Mouse (Mus musculus) T-cell, adult 66 days (primary cell): Measurements from ENCODE around the gene Rad51. TPM values are rescaled to one million over a fixed set of nuclear protein-coding genes. Genes with fewer than 3 reads are reported as not detected.

Experiments
- total RNA-seq, 2 experiments: library from RNA; stranded (reverse); gene quantifications; 3 replicates in 1 of 2; 4 replicates in 1 of 2; pipeline ENCODE4 v1.2.4; 2023

Gene Rad51
- total RNA-seq = 1 to 10 TPM; 2.4 to 4.1 TPM

DNA sequence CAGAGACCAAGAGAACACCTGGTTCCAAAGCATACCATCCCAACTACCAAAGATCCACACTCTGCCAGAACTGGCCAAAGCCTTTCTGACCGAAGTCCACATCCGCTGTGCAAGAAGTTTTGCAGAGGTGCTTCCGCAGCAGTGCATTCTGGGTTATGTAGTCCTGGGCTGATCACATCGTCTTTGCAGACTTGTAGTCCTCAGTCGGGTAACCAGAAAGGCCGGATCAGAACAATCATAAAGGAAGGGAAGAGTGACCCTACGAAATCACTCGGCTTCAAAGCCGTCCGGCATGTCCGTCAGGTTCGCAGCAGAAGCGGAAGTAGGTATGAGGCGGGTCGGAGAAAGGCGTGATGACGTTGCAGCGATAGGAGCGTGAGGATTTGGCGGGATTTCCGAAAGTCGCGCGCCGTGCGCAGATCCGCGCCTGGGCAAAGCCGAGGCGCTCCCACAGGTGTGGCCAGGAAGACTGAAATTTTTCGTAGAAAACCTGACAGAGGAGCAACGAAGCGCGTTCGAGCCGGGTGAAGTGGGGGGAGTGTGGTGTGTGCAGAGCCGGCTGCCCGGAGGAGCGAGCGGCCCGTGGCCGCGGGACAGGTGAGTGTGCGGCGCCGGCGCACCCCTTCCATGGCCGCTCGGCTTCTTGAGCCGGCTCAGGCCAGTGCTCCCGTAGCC, at the start of gene Rad51:
Gene Rad51 (plus strand): TSS at position 356 of the 675 bp plus-strand sequence.

GRCm38 (mm10) chr2:119156681-119157572, 44.3 kb downstream of the Rad51 start, which contains the start of gene Rmdn3:
TSS of gene Rmdn3 (minus strand) at chr2:119157034.

GRCm38 (mm10) chr2:119166901-119167865, 54.6 kb downstream of the Rad51 start, which contains the start of gene Gchfr:
TSS of gene Gchfr (plus strand) at chr2:119167773.

GRCm38 (mm10) chr2:119173991-119174651, 61.5 kb downstream of the Rad51 start, which contains the start of gene Gm14137:
TSS of gene Gm14137 (plus strand) at chr2:119174509.

Other genes with a start within 250 kb of the Rad51 start
- 10 to 100 TPM; 35.1 to 39.8 TPM for gene Bahd1, start 212.4 kb upstream of the Rad51 start, total RNA-seq
- gene Chst14, start 186.3 kb upstream of the Rad51 start, total RNA-seq = 1 to 10 TPM; 4.1 to 5.5 TPM
- gene Ccdc32, start 83.4 kb upstream of the Rad51 start, total RNA-seq = 10 to 100 TPM; 12.8 to 13.5 TPM
- gene Rpusd2, start 78.0 kb upstream of the Rad51 start, total RNA-seq = 10 to 100 TPM; 20.5 to 20.9 TPM
- 1 to 10 TPM; 1.5 to 2.9 TPM for gene Knl1, start 65.7 kb upstream of the Rad51 start, total RNA-seq
- gene Rmdn3, start 44.2 kb downstream of the Rad51 start, total RNA-seq = 10 to 100 TPM; 25.9 to 28.7 TPM
- gene Gchfr, start 55.0 kb downstream of the Rad51 start, total RNA-seq = not detected
- gene Gm14137, start 61.7 kb downstream of the Rad51 start, total RNA-seq = not detected
- 10 to 100 TPM; 30.2 to 31.0 TPM for gene Zfyve19, start 95.8 kb downstream of the Rad51 start, total RNA-seq
- gene Dnajc17, start 96.0 kb downstream of the Rad51 start, total RNA-seq = 10 to 100 TPM; 18.4 to 26.2 TPM
- not detected for gene Ppp1r14d, start 117.1 kb downstream of the Rad51 start, total RNA-seq
- gene Spint1, start 124.6 kb downstream of the Rad51 start, total RNA-seq = under 1 TPM in 1 of 2 experiments, not detected in 1; 0.24 TPM
- gene Rhov, start 158.5 kb downstream of the Rad51 start, total RNA-seq = not detected
- gene Vps18, start 175.9 kb downstream of the Rad51 start, total RNA-seq = 10 to 100 TPM; 19.0 to 24.7 TPM
- gene Dll4, start 213.0 kb downstream of the Rad51 start, total RNA-seq = under 1 TPM in 1 of 2 experiments, not detected in 1; 0.32 TPM
- gene Chac1, start 238.4 kb downstream of the Rad51 start, total RNA-seq = not detected